Mouse (Mus musculus) intestine, embryonic 15.5 days (tissue): ENCODE results near the gene Ipmk. TPM values are rescaled to one million over a fixed set of nuclear protein-coding genes. Genes with fewer than 3 reads are reported as not detected.
"Not testable (repeated sequence)": the region's sequence is repeated elsewhere in the genome, so short reads cannot be mapped to it uniquely, and the experiment has no call there.

Source experiments
- ATAC-seq: fragments of 200-750 bp; cut with Nextera tagmentation; 2 replicates; pipeline ENCODE4 v1.8.0; 2017; ENCODE audit warnings: moderate TSS enrichment, moderate library complexity
- H3K27ac ChIP-seq: fragments of 300-500 bp; sonication (generic); 2 replicates; pipeline ENCODE4 v1.5.1; 2015; ENCODE audit warnings: mild to moderate bottlenecking, inconsistent platforms
- H3K27me3 ChIP-seq: fragments of 300-500 bp; sonication (generic); replicated peaks from 2 replicates; pipeline ENCODE4 v1.6.1; 2015; ENCODE audit warnings: inconsistent platforms
- H3K36me3 ChIP-seq: fragments of 300-500 bp; sonication (generic); 2 replicates; pipeline ENCODE4 v1.6.1; 2015; ENCODE audit warnings: inconsistent platforms
- H3K4me1 ChIP-seq: fragments of 300-500 bp; sonication (generic); replicated peaks from 2 replicates; pipeline ENCODE4 v1.6.1; 2015; ENCODE audit warnings: inconsistent platforms
- H3K4me2 ChIP-seq: fragments of 300-500 bp; sonication (generic); replicated peaks from 2 replicates; pipeline ENCODE4 v1.6.1; 2015; ENCODE audit warnings: mild to moderate bottlenecking, inconsistent platforms
- H3K4me3 ChIP-seq: fragments of 300-500 bp; sonication (generic); replicated peaks from 2 replicates; pipeline ENCODE4 v1.5.1; 2015; ENCODE audit warnings: inconsistent platforms
- H3K9ac ChIP-seq: fragments of 300-500 bp; sonication (generic); 2 replicates; pipeline ENCODE4 v1.6.1; 2015; ENCODE audit warnings: inconsistent platforms
- H3K9me3 ChIP-seq: fragments of 300-500 bp; sonication (generic); 2 replicates; pipeline ENCODE4 v1.6.1; 2016; ENCODE audit warnings: inconsistent platforms
- WGBS: fragments of 180-500 bp; shearing (Covaris S2); methylation state at CpG from one replicate; pipeline ENCODE4 v1.1.7; 2015; 5-methylcytosine and 5-hydroxymethylcytosine counted together
- polyA plus RNA-seq: library from polyadenylated mRNA; unstranded; fragments of >200 nt; fragmentation: Nextera tagmentation; extraction: Ambion mirVana; gene quantifications from 2 replicates; pipeline ENCODE4 v1.2.1, GENCODE M21; 2015

The Ipmk gene
- polyA plus RNA-seq, 1 experiment from 2014 or later, result 28.3 TPM

GRCm38 (mm10) chr10:71455355-71455754, 107.8 kb downstream of the Ipmk start:
- Histone ChIP-seq H3K36me3 (no peaks in the 10 kb centered on the region), H3K9me3 (no peaks in the 10 kb centered on the region), H3K9ac (no peak overlapping the region), H3K27ac (no peak overlapping the region), H3K27me3 (no peaks in the 10 kb centered on the region), H3K4me3 (no peak overlapping the region), H3K4me1 (no peaks in the 10 kb centered on the region), H3K4me2 (no peak overlapping the region)
- no peak for ATAC-seq
- 71% methylated on average over 3 of the region's 3 CpGs for WGBS

GRCm38 (mm10) chr10:71462371-71462770, 114.8 kb downstream of the Ipmk start:
- H3K4me3 ChIP-seq, H3K4me2 ChIP-seq, H3K36me3 ChIP-seq, H3K27me3 ChIP-seq, ATAC-seq, H3K9ac ChIP-seq, H3K4me1 ChIP-seq, H3K27ac ChIP-seq, H3K9me3 ChIP-seq: not testable (repeated sequence)
- 84% methylated on average over 13 of the region's 13 CpGs for WGBS

DNA sequence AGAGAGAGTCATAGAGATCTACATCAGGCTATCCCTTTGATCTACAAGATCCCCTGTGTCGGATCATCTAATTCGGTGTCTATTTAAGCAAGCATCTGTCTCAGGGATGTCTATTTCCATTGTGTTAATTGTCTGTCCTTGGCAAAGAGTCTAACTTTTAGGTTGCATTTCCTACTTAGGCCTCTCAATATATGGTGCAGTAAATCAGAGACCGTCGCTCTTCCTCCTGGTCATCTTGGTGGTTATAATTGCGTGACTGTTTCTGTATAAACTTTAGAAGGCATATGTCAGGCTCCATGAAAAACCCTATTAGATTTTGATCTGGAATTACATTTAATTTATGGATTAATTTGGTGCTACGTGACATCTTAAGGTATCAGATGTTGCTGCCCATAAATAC, 116.9 kb downstream of the Ipmk start:
- ATAC-seq, result no peak
- 92% methylated on average over 6 of the region's 6 CpGs for WGBS
- no peak overlapping the region for H3K4me2 ChIP-seq
- H3K9ac ChIP-seq, result no peak overlapping the region
- H3K4me1 ChIP-seq, result no peaks in the 10 kb centered on the region
- no peaks in the 10 kb centered on the region for H3K9me3 ChIP-seq
- H3K27ac ChIP-seq, result no peak overlapping the region
- no peaks in the 10 kb centered on the region for H3K27me3 ChIP-seq
- H3K36me3 ChIP-seq, result no peaks in the 10 kb centered on the region
- H3K4me3 ChIP-seq, result no peak overlapping the region

DNA sequence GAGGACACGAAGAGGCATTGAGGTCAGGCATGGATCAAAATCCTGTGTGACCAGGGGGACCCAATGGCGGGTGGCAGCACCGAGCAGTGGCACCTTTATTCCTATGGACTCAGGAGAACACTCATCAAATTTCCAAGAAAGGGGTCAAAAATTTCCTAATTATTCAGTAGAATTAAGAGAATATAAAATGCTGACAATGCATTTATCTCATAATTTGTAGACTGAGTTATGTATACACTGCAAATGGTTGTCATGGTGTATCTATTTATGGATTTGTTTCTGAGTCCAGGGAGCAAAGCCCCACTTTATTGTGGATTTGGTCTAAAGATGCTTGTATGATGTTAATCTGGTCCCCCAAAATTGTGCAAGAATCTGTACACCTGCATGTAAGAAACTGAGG, 120.8 kb downstream of the Ipmk start:
- H3K27me3 ChIP-seq, result no peaks in the 10 kb centered on the region
- ATAC-seq, result no peak

DNA sequence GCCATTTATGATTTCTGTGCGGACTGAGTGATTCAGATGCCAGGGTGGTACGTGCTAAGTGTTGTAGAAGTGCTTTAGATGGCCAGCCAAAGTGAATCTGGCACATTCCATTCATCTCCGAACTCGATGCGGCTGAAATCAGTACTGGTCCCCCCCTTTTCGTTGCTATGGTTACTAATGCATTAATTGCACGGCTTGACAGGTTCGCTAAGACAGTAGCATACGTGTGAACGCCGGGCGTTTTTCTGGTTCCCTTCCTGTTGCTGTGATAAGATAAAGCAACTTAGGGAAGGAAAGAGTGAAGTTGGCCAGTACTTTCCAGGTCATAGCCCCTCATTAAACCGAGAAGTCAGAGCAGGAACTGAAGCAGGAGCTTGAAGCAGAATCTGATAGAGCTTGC, 122.2 kb downstream of the Ipmk start:
- no peak overlapping the region for H3K4me3 ChIP-seq
- no peaks in the 10 kb centered on the region for H3K9me3 ChIP-seq
- WGBS, result 64% methylated on average over 13 of the region's 13 CpGs
- H3K4me2 ChIP-seq, result no peak overlapping the region
- H3K27ac ChIP-seq, result no peak overlapping the region
- no peak overlapping the region for H3K9ac ChIP-seq
- H3K4me1 ChIP-seq, result no peaks in the 10 kb centered on the region
- H3K36me3 ChIP-seq, result no peaks in the 10 kb centered on the region
- ATAC-seq, result no peak
- H3K27me3 ChIP-seq, result no peaks in the 10 kb centered on the region

More for the DNA sequence above, 120.8 kb downstream of the Ipmk start:
- no peak overlapping the region for H3K4me3 ChIP-seq
- WGBS, result 93% methylated on average over 3 of the region's 3 CpGs
- H3K9ac ChIP-seq, result no peak overlapping the region
- no peaks in the 10 kb centered on the region for H3K4me1 ChIP-seq
- no peak overlapping the region for H3K4me2 ChIP-seq
- no peak overlapping the region for H3K27ac ChIP-seq
- no peaks in the 10 kb centered on the region for H3K36me3 ChIP-seq
- no peaks in the 10 kb centered on the region for H3K9me3 ChIP-seq

GRCm38 (mm10) chr10:71472033-71472432, 124.5 kb downstream of the Ipmk start:
- Histone ChIP-seq H3K36me3 (no peaks in the 10 kb centered on the region), H3K27me3 (no peaks in the 10 kb centered on the region), H3K4me2 (no peak overlapping the region), H3K9me3 (no peaks in the 10 kb centered on the region), H3K27ac (no peak overlapping the region), H3K4me3 (no peak overlapping the region), H3K9ac (no peak overlapping the region), H3K4me1 (no peaks in the 10 kb centered on the region)
- WGBS, result 85% methylated on average over 6 of the region's 6 CpGs
- ATAC-seq, result no peak

DNA sequence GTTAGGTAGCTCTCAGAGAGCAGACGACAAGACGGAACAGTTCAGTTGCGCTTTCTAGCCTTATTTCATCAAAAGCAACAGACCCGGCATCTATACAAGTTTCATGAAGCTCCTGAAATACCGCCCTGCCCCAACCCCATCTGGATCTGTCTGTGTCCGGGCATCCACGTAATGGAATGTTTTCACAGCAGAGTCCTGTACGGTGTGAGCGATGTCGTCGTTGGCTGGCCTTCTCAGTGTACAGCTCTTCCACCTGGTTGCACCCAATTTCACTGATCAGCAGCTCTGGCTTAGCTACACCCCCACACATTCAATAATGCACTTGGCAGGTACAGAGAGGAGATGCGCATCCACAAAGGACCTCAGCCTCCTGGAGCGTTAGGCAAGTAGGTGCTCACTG, 126.0 kb downstream of the Ipmk start:
- Histone ChIP-seq H3K9me3 (no peaks in the 10 kb centered on the region), H3K27ac (no peak overlapping the region), H3K4me1 (no peaks in the 10 kb centered on the region), H3K36me3 (no peaks in the 10 kb centered on the region), H3K9ac (no peak overlapping the region), H3K4me3 (no peak overlapping the region), H3K27me3 (no peaks in the 10 kb centered on the region), H3K4me2 (no peak overlapping the region)
- whole genome bisulfite sequencing, result 86% methylated on average over 13 of the region's 13 CpGs
- ATAC-seq, result no peak

DNA sequence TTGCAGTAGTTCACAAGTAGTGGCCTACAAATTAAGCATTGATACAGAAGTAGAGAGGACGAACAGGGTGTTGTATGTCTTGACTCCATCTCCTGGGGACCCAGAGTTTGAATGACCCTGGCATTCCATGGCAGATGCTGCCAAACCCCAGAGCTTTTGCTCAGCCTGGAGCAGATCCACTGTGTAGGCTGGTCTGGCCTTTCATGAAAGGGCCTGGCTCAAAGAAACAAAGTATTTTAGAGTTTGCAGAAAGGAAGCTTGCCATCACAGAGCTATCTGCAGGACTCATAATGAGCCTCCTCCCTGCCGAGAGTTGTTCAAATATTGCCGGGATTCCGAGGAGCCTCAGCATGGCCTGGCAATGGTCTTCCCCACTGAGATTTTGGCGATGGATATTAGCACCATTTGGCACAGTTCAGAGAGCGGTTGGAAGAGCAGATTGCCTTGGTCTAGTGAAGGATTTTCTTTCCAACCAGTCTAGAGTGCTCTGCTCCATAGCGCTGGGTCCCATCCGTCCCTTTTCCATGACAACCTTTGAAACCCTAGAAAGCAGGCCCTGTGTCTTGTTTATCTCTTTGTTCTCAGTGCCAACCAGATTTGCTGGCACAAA, 129.0 kb downstream of the Ipmk start:
- H3K4me3 ChIP-seq, result no peak overlapping the region
- H3K9me3 ChIP-seq, result no peaks in the 10 kb centered on the region
- no peaks in the 10 kb centered on the region for H3K27me3 ChIP-seq
- H3K27ac ChIP-seq, result no peak overlapping the region
- no peak overlapping the region for H3K4me2 ChIP-seq
- 78% methylated on average over 8 of the region's 8 CpGs for WGBS
- H3K36me3 ChIP-seq, result no peaks in the 10 kb centered on the region
- ATAC-seq, result no peak
- no peaks in the 10 kb centered on the region for H3K4me1 ChIP-seq
- H3K9ac ChIP-seq, result no peak overlapping the region

DNA sequence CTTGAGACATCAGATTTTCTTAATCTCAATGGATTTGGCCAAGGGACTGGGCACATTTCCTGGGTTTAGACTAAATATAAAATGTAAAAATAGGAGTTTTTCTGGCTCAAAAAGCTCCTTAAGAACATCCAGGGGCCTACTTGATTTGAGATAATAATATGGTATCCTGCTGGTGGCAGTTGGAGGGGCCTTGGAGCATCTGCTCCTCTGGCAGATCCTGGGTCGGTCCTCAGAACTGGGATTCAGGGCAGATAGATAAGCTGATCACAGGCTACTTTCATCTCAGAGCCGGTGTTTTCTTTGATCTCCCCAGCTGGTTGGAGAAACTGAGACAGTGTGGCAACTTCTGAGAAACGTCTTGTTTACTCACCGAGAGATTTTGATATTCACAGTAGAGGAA, 129.6 kb downstream of the Ipmk start:
- H3K36me3 ChIP-seq, result no peaks in the 10 kb centered on the region
- H3K9me3 ChIP-seq, result no peaks in the 10 kb centered on the region
- no peak overlapping the region for H3K27ac ChIP-seq
- no peak overlapping the region for H3K4me3 ChIP-seq
- no peaks in the 10 kb centered on the region for H3K4me1 ChIP-seq
- H3K4me2 ChIP-seq, result no peak overlapping the region
- no peaks in the 10 kb centered on the region for H3K27me3 ChIP-seq
- ATAC-seq, result no peak
- H3K9ac ChIP-seq, result no peak overlapping the region
- 46% methylated on average over 4 of the region's 4 CpGs for whole genome bisulfite sequencing

GRCm38 (mm10) chr10:71479700-71480325, 132.2 kb downstream of the Ipmk start:
- Histone ChIP-seq H3K9me3 (no peaks in the 10 kb centered on the region), H3K4me3 (no peak overlapping the region), H3K4me1 (no peaks in the 10 kb centered on the region), H3K9ac (no peak overlapping the region), H3K4me2 (no peak overlapping the region), H3K27me3 (no peaks in the 10 kb centered on the region), H3K36me3 (no peaks in the 10 kb centered on the region), H3K27ac (no peak overlapping the region)
- peak; percentile 63 for ATAC-seq
- WGBS, result 9% methylated on average over 8 of the region's 8 CpGs

Other genes starting within 250 kb of the Ipmk start
- 16.4 and 19.3 TPM in 2 replicates for gene Bicc1, start 188.1 kb upstream of the Ipmk start, polyA plus RNA-seq
- gene Tfam, start 109.5 kb upstream of the Ipmk start, polyA plus RNA-seq, result 89.1 and 93.6 TPM in 2 replicates
- gene Ube2d1, start 62.5 kb upstream of the Ipmk start, polyA plus RNA-seq, result 48.5 and 57.7 TPM in 2 replicates
- 115 and 118 TPM in 2 replicates for gene Cisd1, start 2.8 kb upstream of the Ipmk start, polyA plus RNA-seq